Mouse (Mus musculus): ENCODE data around the gene Bcl6b.

GRCm38 (mm10) chr11:70189319-70190134 is 40.1 kb downstream of the Bcl6b start:
- TF ChIP-seq CTCF (IDR thresholded peaks at IDR 0.05; ENCODE audit: control insufficient read depth, insufficient read depth, insufficient replicate concordance, low read depth, low read length) (no peak), POLR2A (IDR thresholded peaks at IDR 0.05; ENCODE audit: control insufficient read depth, low read depth, low read length) (no peak)

All from testis, adult 2 months (tissue).